Mouse (Mus musculus): ENCODE measurements at regions not wholly inside any gene's neighbourhood (a gene's known extent, or its start where the extent isn't known, plus 50 kb on each side); places are given as distances from the start of the nearest gene placed in this dataset.
A peak's percentile ranks its signal among the peaks of the same experiment; 100 is the strongest.

DNA sequence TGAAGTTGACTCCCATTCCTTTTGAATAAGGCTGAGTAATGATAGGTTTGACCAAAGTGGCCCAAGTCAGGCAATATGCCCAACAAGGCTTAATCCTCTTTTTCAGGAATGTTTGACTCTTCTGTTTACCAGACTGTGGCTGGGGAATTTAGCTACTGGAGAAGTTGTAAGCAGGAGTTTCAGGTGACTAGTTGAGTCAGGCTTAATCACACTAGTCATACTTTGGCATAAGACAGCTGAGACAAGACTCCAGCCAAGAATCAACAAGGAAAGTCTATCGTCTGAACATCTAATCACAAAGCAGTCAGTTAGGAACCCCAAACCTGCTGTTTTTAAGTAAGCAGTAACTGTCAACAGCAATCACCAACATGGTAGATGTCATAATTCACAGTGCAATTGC lies 126.5 kb upstream of the F13a1 start:
- TF ChIP-seq EP300 (IDR thresholded peaks at IDR 0.05; ENCODE audit: low read depth) (no peak), CTCF (IDR thresholded peaks at IDR 0.05; ENCODE audit: low read depth) (no peak)
- DNase-seq (ENCODE audit: low read depth in 3 of 3, low spot score in 3 of 3), result no peak
- Histone ChIP-seq H3K27me3 (ENCODE audit: control insufficient read depth, insufficient read depth, low read length) (no peaks in the 10 kb centered on the region), H3K36me3 (replicated peaks; ENCODE audit: control insufficient read depth, insufficient read depth, low read depth) (no peaks in the 10 kb centered on the region), H3K9ac (replicated peaks) (no peak overlapping the region), H3K4me1 (replicated peaks; ENCODE audit: control insufficient read depth in 2 of 2, insufficient read depth in 2 of 2, low read length in 1 of 2) (no peaks in the 10 kb centered on the region), H3K9me3 (ENCODE audit: control insufficient read depth, low read length) (no peaks in the 10 kb centered on the region), H3K4me2 (ENCODE audit: low read depth) (no peak overlapping the region), H3K4me3 (ENCODE audit: insufficient read depth in 1 of 2, low read depth in 2 of 2, low read length in 2 of 2) (no peak overlapping the region), H3K27ac (no peak overlapping the region)
- 68% methylated on average over 1 of the region's 1 CpGs for WGBS (ENCODE audit: insufficient replicate concordance)
- ATAC-seq (ENCODE audit: insufficient read depth), result no peak

DNA sequence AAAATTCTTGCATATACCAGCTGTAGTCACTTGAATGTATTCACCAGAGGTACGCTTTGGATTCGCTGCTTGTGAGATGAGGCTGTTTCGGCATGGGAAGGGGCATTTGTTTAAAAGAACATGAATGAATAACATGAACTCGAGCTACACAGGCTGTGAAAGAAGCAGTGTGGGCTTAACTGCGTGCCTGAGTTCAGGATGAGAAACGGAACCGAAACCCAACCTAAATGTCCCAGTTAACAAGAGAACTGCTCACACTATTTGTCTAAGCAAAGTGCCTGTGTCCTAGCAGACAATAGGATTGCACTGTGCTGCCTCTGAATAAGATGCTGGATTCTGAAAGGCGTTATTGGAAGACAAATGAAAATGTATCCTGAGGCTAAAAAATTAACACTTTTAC lies 126.0 kb upstream of the F13a1 start:
- TF ChIP-seq CTCF (IDR thresholded peaks at IDR 0.05; ENCODE audit: low read depth) (no peak), EP300 (IDR thresholded peaks at IDR 0.05; ENCODE audit: low read depth) (no peak)
- WGBS (ENCODE audit: insufficient replicate concordance), result 69% methylated on average over 8 of the region's 8 CpGs
- Histone ChIP-seq H3K27ac (no peak overlapping the region), H3K9ac (replicated peaks) (no peak overlapping the region), H3K36me3 (replicated peaks; ENCODE audit: control insufficient read depth, insufficient read depth, low read depth) (no peaks in the 10 kb centered on the region), H3K4me1 (replicated peaks; ENCODE audit: control insufficient read depth in 2 of 2, insufficient read depth in 2 of 2, low read length in 1 of 2) (no peaks in the 10 kb centered on the region), H3K9me3 (ENCODE audit: control insufficient read depth, low read length) (no peaks in the 10 kb centered on the region), H3K4me3 (ENCODE audit: insufficient read depth in 1 of 2, low read depth in 2 of 2, low read length in 2 of 2) (no peak overlapping the region), H3K27me3 (ENCODE audit: control insufficient read depth, insufficient read depth, low read length) (no peaks in the 10 kb centered on the region), H3K4me2 (ENCODE audit: low read depth) (no peak overlapping the region)
- no peak for DNase-seq (ENCODE audit: low read depth in 3 of 3, low spot score in 3 of 3)
- ATAC-seq (ENCODE audit: insufficient read depth), result no peak

DNA sequence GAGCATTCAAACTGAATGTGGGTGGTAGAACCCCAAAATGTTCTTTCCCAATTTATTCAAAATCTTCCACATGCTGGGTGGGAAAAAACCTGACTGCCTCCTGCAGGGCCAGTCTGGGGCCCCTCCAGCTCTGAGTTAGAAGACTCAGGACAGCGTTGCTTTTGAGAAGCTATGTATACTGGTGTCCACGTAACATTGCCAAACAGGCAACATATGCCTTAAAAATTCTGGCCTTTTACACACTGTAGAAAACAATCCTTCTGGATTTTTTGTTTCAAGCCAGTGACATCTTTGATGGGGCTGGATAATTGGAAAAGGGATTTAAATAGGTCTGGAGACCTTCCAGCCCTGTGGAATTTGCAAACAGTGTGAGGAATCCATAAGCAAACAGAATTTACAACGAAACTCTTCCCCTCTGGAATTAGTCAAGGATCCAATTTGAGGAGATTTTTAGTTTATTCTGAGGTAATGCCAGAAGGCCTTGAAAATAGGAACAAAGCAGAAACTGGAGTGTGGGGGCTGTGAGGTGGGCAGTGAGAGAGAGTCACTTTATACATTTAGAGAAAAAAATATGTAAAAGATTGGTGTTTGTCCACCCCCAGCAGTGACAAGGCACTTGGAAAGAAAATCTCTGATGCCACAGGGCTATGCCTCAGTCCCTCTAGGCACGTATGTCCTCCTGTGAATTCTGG lies 108.9 kb upstream of the F13a1 start:
- WGBS (ENCODE audit: insufficient replicate concordance), result 60% methylated on average over 4 of the region's 4 CpGs
- Histone ChIP-seq H3K36me3 (replicated peaks; ENCODE audit: control insufficient read depth, insufficient read depth, low read depth) (no peaks in the 10 kb centered on the region), H3K27ac (no peak overlapping the region), H3K4me1 (replicated peaks; ENCODE audit: control insufficient read depth in 2 of 2, insufficient read depth in 2 of 2, low read length in 1 of 2) (no peaks in the 10 kb centered on the region), H3K9me3 (ENCODE audit: control insufficient read depth, low read length) (no peaks in the 10 kb centered on the region), H3K9ac (replicated peaks) (no peak overlapping the region), H3K4me3 (ENCODE audit: insufficient read depth in 1 of 2, low read depth in 2 of 2, low read length in 2 of 2) (no peak overlapping the region), H3K27me3 (ENCODE audit: control insufficient read depth, insufficient read depth, low read length) (no peaks in the 10 kb centered on the region), H3K4me2 (ENCODE audit: low read depth) (no peak overlapping the region)
- DNase-seq (ENCODE audit: low read depth in 3 of 3, low spot score in 3 of 3) (no peak), ATAC-seq (ENCODE audit: insufficient read depth) (no peak)
- TF ChIP-seq EP300 (IDR thresholded peaks at IDR 0.05; ENCODE audit: low read depth), result no peak
- TF ChIP-seq CTCF (IDR thresholded peaks at IDR 0.05; ENCODE audit: low read depth), result no peak

DNA sequence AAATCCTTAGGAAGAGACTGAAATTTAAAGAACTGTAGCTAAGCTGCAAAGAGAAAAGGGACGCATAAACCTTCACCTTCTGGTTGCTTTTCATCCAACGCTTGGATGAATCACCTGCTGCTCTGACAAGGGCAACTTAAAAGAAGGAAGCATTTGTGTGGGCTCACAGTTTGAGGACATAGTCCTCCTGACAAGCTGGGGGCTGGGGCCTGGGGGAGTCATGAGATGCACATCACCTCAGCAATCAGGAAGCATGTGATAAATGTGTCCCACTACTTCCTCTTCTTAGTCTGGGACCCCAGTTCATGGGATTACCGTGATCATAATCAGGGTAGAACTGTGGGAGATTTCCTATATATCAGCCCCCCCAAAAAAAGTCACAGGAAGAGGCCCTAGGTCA lies 107.8 kb upstream of the F13a1 start:
- Histone ChIP-seq H3K4me3 (ENCODE audit: insufficient read depth in 1 of 2, low read depth in 2 of 2, low read length in 2 of 2) (no peak overlapping the region), H3K27ac (no peak overlapping the region), H3K4me1 (replicated peaks; ENCODE audit: control insufficient read depth in 2 of 2, insufficient read depth in 2 of 2, low read length in 1 of 2) (no peaks in the 10 kb centered on the region), H3K36me3 (replicated peaks; ENCODE audit: control insufficient read depth, insufficient read depth, low read depth) (no peaks in the 10 kb centered on the region), H3K9ac (replicated peaks) (no peak overlapping the region), H3K27me3 (ENCODE audit: control insufficient read depth, insufficient read depth, low read length) (no peaks in the 10 kb centered on the region), H3K4me2 (ENCODE audit: low read depth) (no peak overlapping the region), H3K9me3 (ENCODE audit: control insufficient read depth, low read length) (no peaks in the 10 kb centered on the region)
- DNase-seq (ENCODE audit: low read depth in 3 of 3, low spot score in 3 of 3) (peak in 1 of 3 experiments; percentile 1), ATAC-seq (ENCODE audit: insufficient read depth) (no peak)
- WGBS (ENCODE audit: insufficient replicate concordance), result 40% methylated on average over 3 of the region's 3 CpGs
- TF ChIP-seq CTCF (IDR thresholded peaks at IDR 0.05; ENCODE audit: low read depth) (no peak), EP300 (IDR thresholded peaks at IDR 0.05; ENCODE audit: low read depth) (no peak)

DNA sequence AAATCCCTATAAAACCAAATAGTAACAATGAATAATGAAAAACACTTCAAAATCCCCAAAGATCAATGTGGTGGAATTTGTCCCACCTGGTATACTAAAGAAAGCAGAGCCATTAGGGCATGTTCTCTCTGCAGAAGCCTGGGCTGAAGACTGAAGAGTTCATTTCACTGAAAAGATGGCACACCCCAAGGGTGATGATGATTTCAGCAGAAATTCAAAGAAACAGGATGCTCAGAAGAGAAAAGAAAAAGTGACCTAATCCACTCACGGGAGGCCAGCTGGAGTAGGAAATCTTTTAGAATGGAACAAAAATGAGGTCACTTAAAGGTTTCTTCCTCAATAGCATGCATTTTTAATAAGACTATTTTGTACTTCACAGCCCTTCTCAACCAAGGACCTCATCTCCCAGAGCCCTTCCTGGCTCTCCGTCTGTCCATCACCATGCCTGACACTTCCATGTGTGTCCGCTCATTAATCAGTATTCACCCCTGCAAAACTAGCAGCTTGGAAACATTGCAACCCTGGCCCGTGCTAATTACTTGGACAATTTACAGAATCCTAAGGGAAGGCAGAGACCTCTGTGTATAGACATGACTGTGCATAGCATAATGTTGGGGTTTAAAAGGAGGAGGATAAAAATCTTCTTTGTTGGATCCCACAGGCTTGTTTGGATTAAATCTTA lies 101.9 kb upstream of the F13a1 start:
- Histone ChIP-seq H3K4me1 (replicated peaks; ENCODE audit: control insufficient read depth in 2 of 2, insufficient read depth in 2 of 2, low read length in 1 of 2) (no peaks in the 10 kb centered on the region; a peak in 1 of 4 replicates), H3K9ac (replicated peaks) (no peak overlapping the region), H3K27ac (no peak overlapping the region), H3K4me2 (ENCODE audit: low read depth) (no peak overlapping the region), H3K27me3 (ENCODE audit: control insufficient read depth, insufficient read depth, low read length) (no peaks in the 10 kb centered on the region), H3K4me3 (ENCODE audit: insufficient read depth in 1 of 2, low read depth in 2 of 2, low read length in 2 of 2) (no peak overlapping the region), H3K36me3 (replicated peaks; ENCODE audit: control insufficient read depth, insufficient read depth, low read depth) (no peaks in the 10 kb centered on the region), H3K9me3 (ENCODE audit: control insufficient read depth, low read length) (no peaks in the 10 kb centered on the region)
- DNase-seq (ENCODE audit: low read depth in 3 of 3, low spot score in 3 of 3) (no peak), ATAC-seq (ENCODE audit: insufficient read depth) (no peak)
- 63% methylated on average over 4 of the region's 4 CpGs for WGBS (ENCODE audit: insufficient replicate concordance)
- TF ChIP-seq EP300 (IDR thresholded peaks at IDR 0.05; ENCODE audit: low read depth) (no peak), CTCF (IDR thresholded peaks at IDR 0.05; ENCODE audit: low read depth) (no peak)

Data from liver, embryonic 14.5 days (tissue).